Mouse (Mus musculus) layer of hippocampus, adult 2 months (tissue): ENCODE results near the gene Cebpb. TPM values are rescaled to one million over a fixed set of nuclear protein-coding genes. Genes with fewer than 3 reads are reported as not detected.

Experiments
- DNase-seq, 2 experiments: peaks; one replicate each; pipeline ENCODE4 v3.0.0; 2022; ENCODE audit warnings: low spot score in 2 of 2
- H3K27ac ChIP-seq: fragments of 200-600 bp; 2 replicates; pipeline ENCODE4 v1.8.1; 2022
- H3K4me3 ChIP-seq: fragments of 200-600 bp; 2 replicates; pipeline ENCODE4 v1.8.1; 2022; ENCODE audit warnings: mild to moderate bottlenecking
- CTCF ChIP-seq: fragments of 200-600 bp; conservative IDR thresholded peaks from 2 replicates; pipeline ENCODE4 v1.8.1; 2022; ENCODE audit warnings: antibody characterized with exemption, mild to moderate bottlenecking, moderate library complexity
- total RNA-seq, 2 experiments: library from RNA; stranded (reverse); gene quantifications; 2 replicates each; pipeline ENCODE4 v1.2.3; 2021

Gene Cebpb
- total RNA-seq, 2 experiments from 2014 or later = 25.8 to 32.0 TPM

DNA sequence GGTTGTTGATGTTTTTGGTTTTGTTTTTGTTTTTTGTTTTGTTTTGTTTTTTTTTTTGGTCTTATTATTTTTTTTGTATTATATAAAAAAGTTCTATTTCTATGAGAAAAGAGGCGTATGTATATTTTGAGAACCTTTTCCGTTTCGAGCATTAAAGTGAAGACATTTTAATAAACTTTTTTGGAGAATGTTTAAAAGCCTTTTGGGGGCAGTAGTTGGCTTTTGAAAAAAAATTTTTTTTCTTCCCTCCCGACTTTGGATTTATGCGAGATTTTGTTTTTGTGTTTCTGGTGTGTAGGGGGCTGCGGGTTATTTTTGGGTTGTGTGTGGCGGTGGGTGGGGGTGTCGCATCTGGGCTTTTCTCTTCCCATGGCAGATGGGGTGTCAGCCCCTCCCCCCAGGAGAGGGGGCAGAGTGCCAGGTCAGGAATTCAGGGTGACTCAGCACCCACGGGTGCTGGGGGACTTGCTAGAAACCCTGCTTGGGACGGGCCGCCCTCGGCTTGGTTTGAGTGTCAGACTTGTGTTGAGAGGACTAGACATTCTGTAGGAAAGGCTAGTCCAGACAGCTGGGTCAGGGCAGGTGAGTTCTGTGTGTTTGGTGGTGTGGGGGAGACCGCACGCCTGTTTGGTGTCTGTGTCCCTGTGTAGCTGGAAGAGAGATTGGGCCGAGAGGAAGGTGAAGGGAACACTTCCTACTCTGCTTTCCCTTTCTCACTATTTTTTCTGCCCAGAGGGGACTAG, 1.7 kb downstream of the Cebpb start:
- peak; percentile 31 for TF ChIP-seq CTCF
- Histone ChIP-seq H3K27ac (peak overlapping the region; percentile 95), H3K4me3 (peak overlapping the region; percentile 77)
- peak; percentile 55 to 84 for DNase-seq

DNA sequence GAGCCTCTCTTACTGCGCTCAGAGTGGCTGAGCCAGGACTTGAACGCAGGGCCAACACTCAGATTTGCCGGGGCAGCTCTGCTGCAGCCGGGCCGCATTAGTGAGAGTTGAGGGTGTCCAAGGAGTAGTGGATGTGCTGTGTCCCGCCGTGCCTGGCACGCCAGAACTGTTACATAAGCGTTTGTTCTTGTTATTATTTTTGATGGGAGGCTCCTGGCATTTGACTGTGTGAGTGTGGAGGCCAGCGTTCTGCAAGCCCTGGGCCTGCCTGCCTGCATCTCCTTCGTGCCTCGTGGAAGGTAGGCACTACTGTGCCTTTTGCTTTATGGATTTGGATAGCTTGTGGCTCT, 2.2 kb downstream of the Cebpb start:
- Histone ChIP-seq H3K27ac (peak overlapping the region; percentile 95), H3K4me3 (peak overlapping the region; percentile 77)
- TF ChIP-seq CTCF = no peak
- peak in 1 of 2 experiments; percentile 26 for DNase-seq

DNA sequence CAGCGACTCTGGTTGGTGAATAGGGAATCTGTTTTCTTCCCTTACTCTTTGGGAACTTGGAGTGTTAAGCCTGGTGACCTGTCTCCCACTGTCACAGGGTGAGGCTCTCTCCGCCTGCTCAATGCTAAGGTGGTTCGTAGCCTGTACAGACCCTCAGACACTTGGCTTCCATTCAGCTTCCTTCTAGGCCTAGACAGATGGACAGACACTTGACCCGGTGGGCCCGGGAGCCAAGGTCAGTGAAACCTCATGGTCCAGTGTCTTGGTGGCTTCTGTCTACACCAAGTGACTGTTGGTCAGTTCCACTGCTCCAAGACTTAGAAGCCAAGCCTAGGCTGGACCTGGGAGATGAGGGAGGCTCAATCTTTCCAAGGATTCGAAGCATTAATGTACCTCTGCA, 2.7 kb downstream of the Cebpb start:
- DNase-seq = no peak
- TF ChIP-seq CTCF = no peak
- Histone ChIP-seq H3K4me3 (peak overlapping the region; percentile 77), H3K27ac (peak overlapping the region; percentile 95)

DNA sequence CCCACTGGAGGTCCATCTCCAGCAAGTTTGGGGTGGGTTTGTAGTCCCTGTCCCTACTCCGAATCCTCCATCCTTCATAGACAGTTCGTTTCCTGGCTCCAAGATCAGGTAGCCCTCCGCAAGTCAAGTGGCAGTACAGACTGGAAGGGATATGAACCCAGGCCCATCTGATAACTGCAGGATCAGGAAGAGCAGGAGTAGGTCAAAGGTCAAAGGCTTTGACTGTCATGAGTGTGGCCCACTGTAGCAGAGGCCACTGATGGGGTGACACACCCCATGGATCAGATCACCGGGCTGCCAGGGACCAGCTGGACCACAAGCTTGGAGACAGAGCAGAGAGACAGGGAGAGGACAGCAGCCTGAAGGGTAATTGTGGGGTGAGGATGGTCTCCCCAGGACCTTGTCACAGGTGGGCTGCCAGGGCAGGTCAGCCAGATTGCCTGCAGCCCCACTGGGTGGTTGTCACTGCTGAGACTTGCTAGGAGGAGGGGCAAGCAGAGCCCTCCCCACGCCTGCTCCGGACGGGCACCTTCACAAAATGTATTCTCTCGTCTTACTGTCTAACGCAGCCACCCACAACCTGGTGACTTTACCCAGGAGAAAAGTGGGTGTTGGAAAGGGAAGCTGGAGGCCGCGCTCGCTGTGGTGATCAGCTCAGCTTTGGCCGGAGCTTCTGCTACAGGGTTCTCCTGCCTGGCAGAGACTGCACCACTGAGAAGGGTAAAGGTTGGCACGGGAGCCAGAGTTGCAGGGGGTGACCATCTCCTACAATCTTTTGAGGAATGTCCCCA, 3.4 kb downstream of the Cebpb start:
- Histone ChIP-seq H3K4me3 (peak overlapping the region; percentile 77), H3K27ac (peak overlapping the region; percentile 95)
- DNase-seq = no peak
- no peak for TF ChIP-seq CTCF

DNA sequence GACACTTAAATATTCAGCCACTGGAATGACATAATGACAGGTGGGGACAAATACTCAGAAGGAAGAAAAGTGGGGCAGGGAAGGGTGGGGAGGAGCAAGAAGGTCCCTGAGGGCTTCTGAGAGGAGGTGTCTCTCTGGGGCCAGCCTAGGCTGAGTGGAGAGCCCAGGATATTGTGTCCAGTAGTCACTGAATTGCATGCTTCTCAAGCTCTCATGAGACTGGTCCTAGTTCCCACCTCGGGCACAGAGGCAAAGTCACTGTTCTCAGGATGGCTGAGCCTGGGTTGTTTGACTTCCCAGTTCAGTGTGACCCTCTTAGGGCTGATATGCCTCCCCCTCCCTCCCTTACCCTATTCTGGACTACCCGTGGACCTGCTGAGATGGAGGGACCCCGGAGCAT, 4.1 kb downstream of the Cebpb start:
- Histone ChIP-seq H3K27ac (no peak overlapping the region), H3K4me3 (peak overlapping the region; percentile 77; the same call in 1 of the 2 replicates)
- DNase-seq = no peak
- TF ChIP-seq CTCF = no peak

DNA sequence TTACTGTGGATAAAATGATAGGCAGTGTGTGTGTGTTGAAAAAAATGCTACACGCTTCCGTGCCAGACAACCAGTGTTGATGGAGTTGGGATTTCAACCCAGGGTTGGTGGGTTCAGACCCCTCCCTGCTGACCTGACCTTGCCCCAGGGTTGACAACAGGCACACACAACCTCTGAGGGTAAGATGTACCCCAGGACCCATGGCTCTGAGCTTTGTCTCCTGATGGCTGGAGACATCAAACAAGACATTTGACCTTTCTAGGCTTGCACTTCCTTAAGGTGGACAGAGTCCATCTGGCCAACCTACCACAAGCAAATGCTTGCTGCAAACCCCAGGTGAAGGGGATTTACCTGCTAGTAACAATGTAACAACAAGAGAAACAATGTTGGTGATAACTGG, 4.8 kb downstream of the Cebpb start:
- no peak for TF ChIP-seq CTCF
- H3K27ac ChIP-seq = no peak overlapping the region
- H3K4me3 ChIP-seq = no peak overlapping the region
- DNase-seq = no peak

DNA sequence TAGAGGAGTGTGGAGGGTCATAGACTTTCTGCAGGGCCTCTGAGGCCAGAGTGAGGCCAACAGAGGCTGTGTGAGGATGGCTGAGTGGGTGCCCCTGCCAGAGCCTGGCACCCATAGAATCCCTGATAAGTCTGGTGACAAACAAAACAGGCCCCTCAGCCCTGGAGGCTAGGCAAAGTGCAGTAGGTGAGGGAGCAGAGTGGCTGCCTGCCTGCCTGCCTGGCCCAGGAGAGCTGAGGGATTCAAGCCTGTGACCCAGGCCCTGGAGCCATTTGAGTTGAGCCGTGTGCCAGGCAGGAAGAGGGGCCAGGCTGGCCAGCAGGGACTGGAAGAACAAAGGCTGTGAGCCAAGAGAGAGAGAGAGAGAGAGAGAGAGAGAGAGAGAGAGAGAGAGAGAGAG, 5.5 kb downstream of the Cebpb start:
- H3K4me3 ChIP-seq = no peak overlapping the region
- TF ChIP-seq CTCF = no peak
- H3K27ac ChIP-seq = no peak overlapping the region
- DNase-seq = no peak

DNA sequence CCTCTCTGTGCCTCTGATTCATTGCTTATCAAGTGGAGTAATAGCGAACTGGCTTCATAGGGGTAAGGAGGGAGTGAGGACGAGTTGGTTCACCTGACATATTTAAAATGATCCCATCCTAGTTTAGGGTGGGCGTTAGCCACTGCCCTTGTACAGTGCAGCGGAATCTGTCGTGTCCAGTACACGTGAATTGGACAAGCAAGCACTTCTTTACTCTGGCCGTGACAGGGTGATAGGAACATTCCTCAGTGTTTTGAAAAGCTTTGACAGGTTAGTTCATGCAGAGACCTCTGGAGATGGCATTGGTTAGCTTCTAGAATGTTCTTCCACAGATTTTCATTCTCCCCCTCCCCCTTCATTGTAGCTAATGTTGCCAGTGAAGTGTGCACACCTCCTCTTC, 6.2 kb downstream of the Cebpb start:
- DNase-seq = no peak
- H3K4me3 ChIP-seq = no peak overlapping the region
- no peak overlapping the region for H3K27ac ChIP-seq
- TF ChIP-seq CTCF = no peak

DNA sequence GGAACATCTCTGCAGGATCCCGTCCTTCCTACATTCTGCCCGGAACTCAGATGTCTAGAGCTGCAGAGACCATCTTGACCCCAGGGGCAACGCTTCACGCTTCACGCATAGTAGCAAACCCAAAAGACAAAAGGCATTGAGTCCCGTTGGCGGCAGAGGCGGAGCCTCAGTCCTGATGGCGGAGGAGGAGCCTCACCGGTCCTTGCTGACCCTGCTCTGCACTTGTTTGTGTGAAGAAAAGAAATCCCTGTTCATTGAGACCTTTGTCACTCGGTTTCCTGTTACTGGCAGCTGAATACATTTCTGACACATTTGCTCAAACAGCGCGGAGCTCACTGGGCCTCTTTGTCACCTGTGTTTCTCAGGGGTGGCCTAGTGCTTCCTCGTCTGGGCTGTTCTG, 6.8 kb downstream of the Cebpb start:
- no peak for DNase-seq
- Histone ChIP-seq H3K4me3 (no peak overlapping the region), H3K27ac (no peak overlapping the region)
- TF ChIP-seq CTCF = no peak

DNA sequence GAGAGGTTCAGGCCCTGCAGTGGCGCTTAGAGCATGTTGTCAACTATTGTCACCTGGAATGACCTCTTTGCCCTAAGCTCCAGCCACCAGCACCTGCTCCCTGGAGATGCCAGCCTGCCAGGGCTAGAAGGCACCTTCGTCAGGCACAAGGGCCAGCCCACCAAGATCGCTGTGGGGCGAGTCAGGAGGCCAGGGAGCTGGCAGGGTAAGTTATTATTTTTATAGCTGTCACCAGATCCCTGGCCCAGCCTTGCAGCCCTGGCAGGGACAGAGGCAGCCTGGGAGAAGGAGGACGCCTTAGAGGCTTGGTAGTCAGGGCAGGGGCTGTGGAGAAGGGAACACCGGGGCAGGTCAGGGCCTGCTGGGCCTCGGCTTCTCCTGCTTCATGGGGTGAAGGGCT, 7.4 kb downstream of the Cebpb start:
- TF ChIP-seq CTCF = no peak
- DNase-seq = no peak
- no peak overlapping the region for H3K27ac ChIP-seq
- H3K4me3 ChIP-seq = no peak overlapping the region

DNA sequence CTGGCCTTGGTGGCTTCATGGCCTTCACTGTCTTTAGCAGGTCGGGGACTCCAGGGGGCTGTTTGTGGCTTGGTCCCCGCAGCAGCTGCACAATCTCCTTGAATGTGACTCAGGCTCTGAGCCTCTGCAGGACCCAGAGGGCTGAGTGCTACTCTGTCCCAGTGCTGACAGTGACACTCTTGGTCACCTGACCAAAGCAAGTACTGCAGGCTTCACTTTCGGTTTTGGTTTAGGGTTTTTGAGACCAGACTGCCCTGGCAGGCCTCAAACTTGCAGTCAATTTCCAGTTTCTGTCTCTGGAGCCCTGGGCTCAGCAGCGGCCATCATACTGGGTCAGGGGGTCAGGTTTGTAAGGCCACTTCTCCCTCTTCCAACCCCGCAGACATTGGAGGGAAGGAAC, 9.2 kb downstream of the Cebpb start:
- no peak overlapping the region for H3K4me3 ChIP-seq
- 0 out of 2 replicates have a peak, but pooled peaks have one; percentile 7 for TF ChIP-seq CTCF
- H3K27ac ChIP-seq = peak overlapping the region; percentile 39; the same call in 1 of the 2 replicates
- no peak for DNase-seq

DNA sequence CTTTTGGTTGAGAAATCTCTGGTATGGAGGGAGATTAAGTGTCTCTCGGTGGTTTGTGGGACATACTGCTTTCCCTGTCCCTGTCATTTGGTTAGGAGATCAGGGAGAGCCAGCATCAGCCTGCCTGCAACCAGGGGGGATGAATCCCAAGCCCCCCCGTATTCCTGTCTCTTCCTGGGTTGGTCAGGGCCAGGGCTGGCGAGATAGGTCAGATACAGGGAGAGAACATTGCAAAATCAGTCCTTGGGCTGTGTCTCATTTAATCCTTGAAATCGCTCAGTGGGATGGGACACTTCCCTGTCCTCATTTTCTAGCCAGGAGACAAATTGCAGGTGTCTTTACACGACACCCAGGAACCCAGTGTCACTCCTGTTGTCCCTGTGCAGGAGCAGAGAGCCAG, 11.3 kb downstream of the Cebpb start:
- TF ChIP-seq CTCF = no peak

DNA sequence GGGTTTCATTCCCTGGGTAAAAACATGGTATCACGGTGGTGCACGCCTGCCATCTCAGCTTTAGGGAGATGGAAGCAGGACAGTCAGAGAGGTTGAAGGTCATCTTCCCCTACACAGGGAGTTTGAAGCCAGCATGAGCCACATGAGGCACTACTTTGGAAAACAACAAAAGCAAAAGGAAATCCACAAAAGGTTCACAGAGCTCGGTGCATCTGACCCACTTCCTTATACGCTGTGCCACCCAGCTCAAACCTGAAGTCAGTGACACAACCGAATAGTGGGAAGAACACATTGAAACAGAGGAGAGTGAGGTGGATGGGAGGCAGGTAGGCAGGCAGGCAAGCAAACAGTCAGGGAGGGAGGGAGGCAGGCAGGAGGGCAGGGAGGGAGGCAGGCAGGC, 12.8 kb downstream of the Cebpb start:
- DNase-seq = no peak
- no peak overlapping the region for H3K27ac ChIP-seq
- no peak for TF ChIP-seq CTCF
- H3K4me3 ChIP-seq = no peak overlapping the region

More for the DNA sequence above, 11.3 kb downstream of the Cebpb start:
- DNase-seq = no peak
- no peak overlapping the region for H3K4me3 ChIP-seq
- no peak overlapping the region for H3K27ac ChIP-seq

DNA sequence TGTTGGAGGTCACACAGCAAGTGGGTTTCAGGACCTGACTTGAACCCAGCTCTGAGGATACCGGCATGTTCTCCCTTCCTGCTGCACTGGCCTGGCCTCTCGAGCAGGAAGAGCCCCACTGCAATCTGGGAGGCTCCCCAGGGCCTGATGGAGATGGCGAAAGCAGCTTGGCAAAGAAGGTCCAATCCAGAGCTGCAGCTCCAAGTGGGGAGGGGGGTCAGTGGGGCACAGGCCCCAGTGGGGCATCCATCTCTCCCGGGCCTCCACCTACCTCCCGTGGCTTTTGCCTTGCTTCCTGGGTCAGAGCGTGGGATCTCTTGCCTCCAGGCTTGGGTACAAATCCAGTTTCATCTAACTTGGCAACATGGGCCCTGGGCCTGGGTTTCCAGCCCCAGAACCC, 13.4 kb downstream of the Cebpb start:
- Histone ChIP-seq H3K4me3 (no peak overlapping the region), H3K27ac (no peak overlapping the region)
- TF ChIP-seq CTCF = no peak
- no peak for DNase-seq
